ENCODE assay signal across 12 mouse cellular contexts in the genomic region with DNA sequence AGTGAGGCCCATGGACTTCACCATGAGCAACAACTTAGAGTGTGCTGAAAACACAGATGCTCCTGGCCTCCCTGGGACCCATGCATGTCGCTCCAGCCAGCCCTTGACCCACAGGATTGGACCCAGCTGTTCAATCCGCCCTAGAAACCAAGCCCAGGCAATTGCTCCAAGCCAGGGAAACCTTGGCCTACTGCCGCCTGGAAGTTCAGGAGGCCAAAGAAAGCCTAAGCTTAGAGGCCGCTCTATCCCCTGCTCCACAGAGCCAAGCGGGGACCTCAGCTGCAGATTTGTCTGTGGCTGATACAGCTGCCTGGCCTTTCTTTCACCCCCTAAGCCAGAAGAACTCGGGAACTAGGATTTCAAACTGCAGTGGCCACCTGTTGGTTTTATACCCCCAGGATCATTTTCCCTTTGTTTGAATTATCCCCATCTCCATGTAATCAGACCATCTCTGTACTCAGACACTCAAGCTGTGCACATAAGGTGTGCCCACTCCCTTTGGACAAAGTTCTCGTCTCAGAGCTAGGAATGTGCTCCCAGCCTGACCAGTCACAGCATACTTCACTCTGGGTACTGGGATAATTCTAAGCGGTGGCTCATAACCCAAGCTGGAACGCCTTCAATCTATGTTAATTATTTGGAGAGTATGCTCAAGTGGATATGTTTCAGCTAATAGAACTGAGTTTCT. TPM values are rescaled to one million over a fixed set of nuclear protein-coding genes. Genes with fewer than 3 reads are reported as not detected.
DNase-seq lines count a peak whose midpoint lies in the region; ATAC-seq lines count a peak whose summit lies in the region.
"Had no signal": no experiment of that assay in that cellular context is flagged by ENCODE, and none has a peak within 500 bp of the region (broad histone marks: within the 10 kb centered on the region; RNA-seq: fewer than 3 reads in every experiment).

No protein-coding gene starts in this region.

- H3K27me3 ChIP-seq in kidney, embryonic 14.5 days (ENCODE audit: control insufficient read depth, insufficient read depth, low read length): no peaks in the 10 kb centered on the region
- no peaks in the 10 kb centered on the region for H3K27me3 ChIP-seq in neural tube, embryonic 15.5 days (replicated peaks)
- H3K27me3 ChIP-seq: hindbrain, embryonic 15.5 days had no signal

- H3K9me3 ChIP-seq in kidney, embryonic 14.5 days (ENCODE audit: control insufficient read depth, low read length): no peaks in the 10 kb centered on the region
- H3K9me3 ChIP-seq in neural tube, embryonic 15.5 days (replicated peaks): no peaks in the 10 kb centered on the region
- H3K9me3 ChIP-seq: hindbrain, embryonic 15.5 days had no signal

- no peaks in the 10 kb centered on the region for H3K36me3 ChIP-seq in kidney, embryonic 14.5 days (ENCODE audit: control insufficient read depth, insufficient read depth, low read length)
- H3K36me3 ChIP-seq in neural tube, embryonic 15.5 days: no peaks in the 10 kb centered on the region
- H3K36me3 ChIP-seq: hindbrain, embryonic 15.5 days had no signal

- no peak overlapping the region for H3K4me3 ChIP-seq in kidney, embryonic 14.5 days (ENCODE audit: low read length)
- H3K4me3 ChIP-seq in neural tube, embryonic 15.5 days (replicated peaks): no peak overlapping the region
- H3K4me3 ChIP-seq: hindbrain, embryonic 15.5 days had no signal

- DNase-seq in kidney, adult 8-10 months: peak; percentile 38
- DNase-seq in gastrocnemius, postnatal 36 days: peak; percentile 72 to 81
- DNase-seq in kidney, postnatal 14 days: peak; percentile 76
- peak; percentile 36 for DNase-seq in ovary, postnatal 14 days (ENCODE audit: low spot score)
- DNase-seq in liver: no peak
- no peak for DNase-seq in Muller cell, postnatal 12 days (ENCODE audit: inconsistent ontology term)
- DNase-seq: right cerebral cortex, postnatal 4 days; thymus, postnatal 25 days had no signal

- H3K27ac ChIP-seq in kidney, embryonic 14.5 days (ENCODE audit: low read depth, low read length): no peak overlapping the region
- H3K27ac ChIP-seq in neural tube, embryonic 15.5 days (replicated peaks): no peak overlapping the region
- H3K27ac ChIP-seq: hindbrain, embryonic 15.5 days; macrophage had no signal

- H3K4me1 ChIP-seq in kidney, embryonic 14.5 days (ENCODE audit: control insufficient read depth, insufficient read depth, low read length): 0 out of 2 replicates have a peak, but pooled peaks cover 6% of the 10 kb centered on the region
- H3K4me1 ChIP-seq in neural tube, embryonic 15.5 days: no peaks in the 10 kb centered on the region
- H3K4me1 ChIP-seq: hindbrain, embryonic 15.5 days had no signal

- H3K4me2 ChIP-seq in kidney, embryonic 14.5 days (replicated peaks; ENCODE audit: low read depth, low read length): no peak overlapping the region
- no peak overlapping the region for H3K4me2 ChIP-seq in neural tube, embryonic 15.5 days
- H3K4me2 ChIP-seq: hindbrain, embryonic 15.5 days had no signal

- H3K9ac ChIP-seq in kidney, embryonic 14.5 days (ENCODE audit: low read depth, low read length): no peak overlapping the region
- H3K9ac ChIP-seq in neural tube, embryonic 15.5 days (replicated peaks): no peak overlapping the region
- H3K9ac ChIP-seq: hindbrain, embryonic 15.5 days had no signal

- intact Hi-C loops in gastrocnemius, postnatal 36 days (cut with DNase I): no loop called here

- 61% methylated on average over 9 of the region's 9 CpGs for WGBS in kidney, embryonic 14.5 days
- 79% methylated on average over 9 of the region's 9 CpGs for WGBS in neural tube, embryonic 15.5 days

- no peak for ATAC-seq in kidney, embryonic 14.5 days (ENCODE audit: low FRiP score, low TSS enrichment)
- ATAC-seq in neural tube, embryonic 15.5 days (ENCODE audit: low FRiP score): no peak

RNA-seq across cellular contexts. Expression of a gene that starts 10.1 kb away (rescaled TPM):
- 5.3 and 7.0 TPM in 2 replicates for polyA plus RNA-seq in kidney, embryonic 14.5 days (2014; fragmentation: Nextera tagmentation; extraction: Ambion mirVana)
- total RNA-seq in gastrocnemius, postnatal 36 days (2021): 1 to 10 TPM; 1.3 to 2.1 TPM
- polyA plus RNA-seq in neural tube, embryonic 15.5 days (2015; fragmentation: Nextera tagmentation; extraction: Ambion mirVana): 6.8 and 7.5 TPM in 2 replicates

Comparison
In these comparisons a context has a peak if more than half of its experiments do, and no peak if none do; other contexts are left out.
1. DNase-seq: peak in kidney, adult 8-10 months (2 of 2), gastrocnemius, postnatal 36 days (2 of 2), kidney, postnatal 14 days (single experiment) and ovary, postnatal 14 days (single experiment); none in liver (single experiment) and Muller cell, postnatal 12 days (single experiment).